Mouse (Mus musculus) right cerebral cortex, postnatal 14 days (tissue): ENCODE measurements around the gene Asgr2.
"Not testable (repeated sequence)": the region's sequence is repeated elsewhere in the genome, so short reads cannot be mapped to it uniquely, and the experiment has no call there.

Experiments used
- DNase-seq: peaks from one replicate; pipeline ENCODE4 v3.0.0; 2022

Asgr2 gene

GRCm38 (mm10) chr11:70097396-70097795 lies 5.0 kb downstream of the Asgr2 start:
- DNase-seq, result no peak

- DNase-seq, result no peak
Measured at GRCm38 (mm10) chr11:70099102-70099501, 6.7 kb downstream of the Asgr2 start.

GRCm38 (mm10) chr11:70099809-70100208 lies 7.4 kb downstream of the Asgr2 start:
- no peak for DNase-seq

- DNase-seq, result no peak
Measured at GRCm38 (mm10) chr11:70103701-70104315, 11.4 kb downstream of the Asgr2 start.

GRCm38 (mm10) chr11:70107085-70107484 lies 14.6 kb downstream of the Asgr2 start:
- no peak for DNase-seq

- peak; percentile 16 for DNase-seq
Measured at GRCm38 (mm10) chr11:70110146-70110545, 17.7 kb downstream of the Asgr2 start.

- DNase-seq, result no peak
Measured at GRCm38 (mm10) chr11:70114562-70114961, 22.1 kb downstream of the Asgr2 start.

GRCm38 (mm10) chr11:70115901-70116300 lies 23.5 kb downstream of the Asgr2 start:
- no peak for DNase-seq

- DNase-seq, result no peak
Measured at GRCm38 (mm10) chr11:70129926-70130379, 37.5 kb downstream of the Asgr2 start, which contains the start of gene Mgl2. Gene Mgl2 (plus strand): TSS chr11:70130329.

- DNase-seq, result not testable (repeated sequence)
Measured at GRCm38 (mm10) chr11:70135001-70135400, 42.6 kb downstream of the Asgr2 start.

GRCm38 (mm10) chr11:70135925-70136324 lies 43.5 kb downstream of the Asgr2 start:
- DNase-seq, result not testable (repeated sequence)

- no peak for DNase-seq
Measured at GRCm38 (mm10) chr11:70139171-70139570, 46.7 kb downstream of the Asgr2 start.

- DNase-seq, result no peak
Measured at GRCm38 (mm10) chr11:70151072-70151471, 58.6 kb downstream of the Asgr2 start.
